Mouse (Mus musculus) erythroblast, embryonic 14.5 days (primary cell): Measurements from ENCODE around the gene Adcy7.

Experiments used
- GATA1 ChIP-seq: IDR thresholded peaks from 2 replicates; pipeline ENCODE4 v1.6.1; 2012; ENCODE audit warnings: low read length, inconsistent platforms, mixed read lengths
- TAL1 ChIP-seq: IDR thresholded peaks from 3 replicates; pipeline ENCODE4 v1.6.1; 2012; ENCODE audit warnings: low read length, inconsistent platforms, mixed read lengths

DNA sequence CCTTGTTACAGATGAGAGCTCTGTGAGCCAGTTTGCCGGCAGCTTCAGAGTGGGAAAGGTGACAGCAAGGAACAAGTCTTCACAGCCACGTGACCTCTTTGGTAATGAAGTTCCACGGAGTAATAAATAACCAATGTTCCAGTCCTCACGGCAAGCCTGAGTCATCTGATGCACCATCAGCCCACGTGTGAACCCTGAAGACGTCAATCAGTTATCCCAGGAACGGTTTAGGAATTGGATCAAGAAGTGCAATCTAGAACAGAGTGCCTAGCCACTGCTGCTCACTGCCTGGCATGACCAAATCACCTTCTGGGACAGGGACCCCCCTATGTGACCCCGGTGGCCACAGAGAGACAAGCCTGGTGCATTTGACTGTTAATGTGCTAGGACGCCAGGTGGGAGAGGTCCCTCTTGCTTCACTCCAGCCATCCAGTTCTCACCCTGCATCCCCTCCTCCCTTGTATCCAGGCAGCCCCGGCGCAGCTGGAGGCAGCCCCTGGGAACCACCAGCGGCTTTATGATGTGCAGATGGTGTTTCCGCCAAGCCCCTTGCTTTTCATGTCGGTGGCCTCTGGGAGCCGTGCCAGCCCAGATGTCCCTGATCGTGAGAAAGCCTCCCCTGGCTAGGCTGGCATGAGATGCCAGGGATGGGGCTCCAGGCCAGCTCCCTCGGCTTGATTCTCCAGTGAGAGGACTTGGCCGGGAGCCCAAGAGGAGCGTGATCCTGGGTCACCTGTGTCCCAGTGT is 104.8 kb downstream of the Adcy7 start:
- TF ChIP-seq GATA1, result no peak
- no peak for TF ChIP-seq TAL1
